Mouse (Mus musculus) v-Abl transformed pro-B cells (cell line): ENCODE data around the gene Naglu.

Source experiments
- in situ Hi-C, 2 experiments: fragments of 400-800 bp; cut with MboI; formaldehyde crosslinking; loops; one replicate each; pipeline ENCODE4 v1.15.1; 2025; ENCODE audit not compliant: unreplicated experiment in 2 of 2

The Naglu gene

GRCm38 (mm10) chr11:101081659-101082058 lies 11.8 kb downstream of the Naglu start:
- in situ Hi-C loops: loop anchor here (5.0 to 25.0 kb wide), 4 partner anchors 36 to 356 kb away; partner anchors contain the start of genes Cntnap1 (in 1 of the 2), Ifi35 (in 1 of the 2), Plekhh3 (in 1 of the 2) and Ptges3l (in 1 of the 2)

- in situ Hi-C loops: loop anchor here (5.0 to 25.0 kb wide), 4 partner anchors 35 to 355 kb away; partner anchors contain the start of genes Cntnap1 (in 1 of the 2), Ifi35 (in 1 of the 2), Plekhh3 (in 1 of the 2) and Ptges3l (in 1 of the 2)
These were observed 12.6 kb downstream of the Naglu start, which contains the start of gene Coasy for GRCm38 (mm10) chr11:101082208-101083082. TSS of gene Coasy (plus strand) at chr11:101082565.

GRCm38 (mm10) chr11:101083083-101083697 lies 13.4 kb downstream of the Naglu start:
- in situ Hi-C loops: loop anchor here (5.0 to 25.0 kb wide), 4 partner anchors 34 to 354 kb away; partner anchors contain the start of genes Cntnap1 (in 1 of the 2), Ifi35 (in 1 of the 2), Plekhh3 (in 1 of the 2) and Ptges3l (in 1 of the 2)

- in situ Hi-C loops: loop anchor here (5.0 to 25.0 kb wide), 4 partner anchors 33 to 353 kb away; partner anchors contain the start of genes Cntnap1 (in 1 of the 2), Ifi35 (in 1 of the 2), Plekhh3 (in 1 of the 2) and Ptges3l (in 1 of the 2)
These were observed 14.4 kb downstream of the Naglu start for GRCm38 (mm10) chr11:101084246-101084645.

GRCm38 (mm10) chr11:101084811-101085210 lies 15.0 kb downstream of the Naglu start:
- in situ Hi-C loops: loop anchor here (5.0 to 25.0 kb wide), 4 partner anchors 32 to 352 kb away; partner anchors contain the start of genes Cntnap1 (in 1 of the 2), Ifi35 (in 1 of the 2), Plekhh3 (in 1 of the 2) and Ptges3l (in 1 of the 2)

GRCm38 (mm10) chr11:101085617-101086322 lies 16.0 kb downstream of the Naglu start:
- in situ Hi-C loops: loop anchor here in 1 of 2 experiments (25.0 kb wide), 1 partner anchor 352 kb away; the partner anchor contains the start of genes Ifi35, Ptges3l, Rpl27 and Rundc1

GRCm38 (mm10) chr11:101086323-101086674 lies 16.5 kb downstream of the Naglu start:
- in situ Hi-C loops: loop anchor here in 1 of 2 experiments (25.0 kb wide), 1 partner anchor 351 kb away; the partner anchor contains the start of genes Ifi35, Ptges3l, Rpl27 and Rundc1

GRCm38 (mm10) chr11:101086756-101087681 lies 17.2 kb downstream of the Naglu start, which contains the start of gene Mlx:
TSS of gene Mlx (plus strand) at chr11:101087277.
- in situ Hi-C loops: loop anchor here in 1 of 2 experiments (25.0 kb wide), 1 partner anchor 350 kb away; the partner anchor contains the start of genes Ifi35, Ptges3l, Rpl27 and Rundc1

GRCm38 (mm10) chr11:101087682-101088055 lies 17.9 kb downstream of the Naglu start:
- in situ Hi-C loops: loop anchor here in 1 of 2 experiments (25.0 kb wide), 1 partner anchor 350 kb away; the partner anchor contains the start of genes Ifi35, Ptges3l, Rpl27 and Rundc1

GRCm38 (mm10) chr11:101089931-101090330 lies 20.1 kb downstream of the Naglu start:
- in situ Hi-C loops: loop anchor here in 1 of 2 experiments (25.0 kb wide), 1 partner anchor 347 kb away; the partner anchor contains the start of genes Ifi35, Ptges3l, Rpl27 and Rundc1

- in situ Hi-C loops: loop anchor here in 1 of 2 experiments (25.0 kb wide), 1 partner anchor 342 kb away; the partner anchor contains the start of genes Ifi35, Ptges3l, Rpl27 and Rundc1
These were observed 25.1 kb downstream of the Naglu start for GRCm38 (mm10) chr11:101094930-101095313.

- in situ Hi-C loops: loop anchor here in 1 of 2 experiments (25.0 kb wide), 1 partner anchor 342 kb away; the partner anchor contains the start of genes Ifi35, Ptges3l, Rpl27 and Rundc1
These were observed 25.7 kb downstream of the Naglu start, which contains the start of gene Psmc3ip for GRCm38 (mm10) chr11:101095314-101096024. TSS of gene Psmc3ip (minus strand) at chr11:101095436.

- in situ Hi-C loops: loop anchor here in 1 of 2 experiments (25.0 kb wide), 1 partner anchor 339 kb away; the partner anchor contains the start of genes Ifi35, Ptges3l, Rpl27 and Rundc1
These were observed 28.4 kb downstream of the Naglu start for GRCm38 (mm10) chr11:101098231-101098630.

- in situ Hi-C loops: no loop called here
These were observed 33.2 kb downstream of the Naglu start for GRCm38 (mm10) chr11:101103011-101103410.

- in situ Hi-C loops: no loop called here
These were observed 39.5 kb downstream of the Naglu start for GRCm38 (mm10) chr11:101109351-101109750.

- in situ Hi-C loops: no loop called here
These were observed 40.9 kb downstream of the Naglu start for GRCm38 (mm10) chr11:101110708-101111107.

GRCm38 (mm10) chr11:101111178-101111577 lies 41.4 kb downstream of the Naglu start:
- in situ Hi-C loops: no loop called here
